Mouse (Mus musculus) erythroblast, adult 5-6 weeks (primary cell): Measurements from ENCODE around the gene Plekha3. TPM values are rescaled to one million over a fixed set of nuclear protein-coding genes. Genes with fewer than 3 reads are reported as not detected.

Experiments used
- ATAC-seq: replicated peaks from 2 replicates; pipeline ENCODE4 v1.8.0; 2016; ENCODE audit warnings: moderate number of reproducible peaks, mild to moderate bottlenecking, moderate TSS enrichment, inconsistent platforms; ENCODE audit not compliant: poor library complexity, low FRiP score, severe bottlenecking
- total RNA-seq, 2 experiments: library from RNA; stranded (forward) in 1 of 2; stranded (reverse) in 1 of 2; fragments of 150-400 nt in 1 of 2; fragments of 200-764, 138-1000 nt in 1 of 2; gene quantifications; 2 replicates each; pipeline versions ENCODE4 v1.2.3 to v1.2.4; 2015 to 2017; ENCODE audit warnings: low replicate concordance in 2 of 2

The Plekha3 gene
- total RNA-seq, 2 experiments from 2014 or later, result 2.5 to 7.2 TPM

GRCm38 (mm10) chr2:76675451-76675850 is 370 bp downstream of the Plekha3 start:
- ATAC-seq, result no peak

- ATAC-seq, result no peak
Measured at GRCm38 (mm10) chr2:76675949-76676348, 868 bp downstream of the Plekha3 start.

- no peak for ATAC-seq
Measured at GRCm38 (mm10) chr2:76676401-76677226, 1.5 kb downstream of the Plekha3 start.

- no peak for ATAC-seq
Measured at GRCm38 (mm10) chr2:76682301-76682700, 7.2 kb downstream of the Plekha3 start.

- ATAC-seq, result no peak
Measured at GRCm38 (mm10) chr2:76686986-76687385, 11.9 kb downstream of the Plekha3 start.

GRCm38 (mm10) chr2:76687608-76688007 is 12.5 kb downstream of the Plekha3 start:
- ATAC-seq, result no peak

- no peak for ATAC-seq
Measured at GRCm38 (mm10) chr2:76688162-76688561, 13.1 kb downstream of the Plekha3 start.

- no peak for ATAC-seq
Measured at GRCm38 (mm10) chr2:76690436-76691204, 15.5 kb downstream of the Plekha3 start.

GRCm38 (mm10) chr2:76693765-76694164 is 18.7 kb downstream of the Plekha3 start:
- ATAC-seq, result no peak

GRCm38 (mm10) chr2:76695290-76695689 is 20.2 kb downstream of the Plekha3 start:
- no peak for ATAC-seq

GRCm38 (mm10) chr2:76702188-76702587 is 27.1 kb downstream of the Plekha3 start:
- no peak for ATAC-seq

- ATAC-seq, result no peak
Measured at GRCm38 (mm10) chr2:76702751-76703150, 27.7 kb downstream of the Plekha3 start.

GRCm38 (mm10) chr2:76705655-76706054 is 30.6 kb downstream of the Plekha3 start:
- ATAC-seq, result no peak

- no peak for ATAC-seq
Measured at GRCm38 (mm10) chr2:76708512-76708911, 33.4 kb downstream of the Plekha3 start.

- no peak for ATAC-seq
Measured at GRCm38 (mm10) chr2:76714984-76715383, 39.9 kb downstream of the Plekha3 start.

- no peak for ATAC-seq
Measured at GRCm38 (mm10) chr2:76719650-76720049, 44.6 kb downstream of the Plekha3 start.

Other genes starting within 250 kb of the Plekha3 start
- gene Prkra, start 27.3 kb upstream of the Plekha3 start, total RNA-seq (2015; ENCODE audit: low replicate concordance), result 6.9 and 7.5 TPM in 2 replicates
- 2.2 TPM in 1 of 2 replicates, not detected in the other for gene Prkra, start 27.3 kb upstream of the Plekha3 start, total RNA-seq (2017; ENCODE audit: low replicate concordance)
- not detected in 2 replicates for gene Pjvk, start 26.8 kb upstream of the Plekha3 start, total RNA-seq (2015; ENCODE audit: low replicate concordance)
- not detected in 2 replicates for gene Pjvk, start 26.8 kb upstream of the Plekha3 start, total RNA-seq (2017; ENCODE audit: low replicate concordance)
- 2.3 TPM in 1 of 2 replicates, not detected in the other for gene Fkbp7, start 2.2 kb upstream of the Plekha3 start, total RNA-seq (2015; ENCODE audit: low replicate concordance)
- 0.70 and 2.9 TPM in 2 replicates for gene Fkbp7, start 2.2 kb upstream of the Plekha3 start, total RNA-seq (2017; ENCODE audit: low replicate concordance)